Mouse (Mus musculus) myocyte (in vitro differentiated cells): Measurements from ENCODE around the gene Supt16. TPM values are rescaled to one million over a fixed set of nuclear protein-coding genes. Genes with fewer than 3 reads are reported as not detected.

Source experiments
- H3K27me3 ChIP-seq: one replicate; pipeline ENCODE4 v1.6.1; 2011; ENCODE audit not compliant: control insufficient read depth, insufficient read depth, insufficient read length
- H3K36me3 ChIP-seq: one replicate; pipeline ENCODE4 v1.6.1; 2011; ENCODE audit not compliant: control insufficient read depth, insufficient read depth
- H3K4me2 ChIP-seq: one replicate; pipeline ENCODE4 v1.6.1; 2011; ENCODE audit warnings: low read depth, control low read depth
- H3K4me3 ChIP-seq: one replicate; pipeline ENCODE4 v1.5.1; 2011; ENCODE audit warnings: mild to moderate bottlenecking, control low read depth, moderate library complexity
- H3K79me2 ChIP-seq: one replicate; pipeline ENCODE4 v1.6.1; 2011; ENCODE audit not compliant: control insufficient read depth, insufficient read depth
- H3ac ChIP-seq: one replicate; pipeline ENCODE4 v1.6.1; 2011; ENCODE audit not compliant: control insufficient read depth, insufficient read length
- CEBPB ChIP-seq: IDR thresholded peaks from 2 replicates; pipeline ENCODE4 v1.6.1; 2011; ENCODE audit warnings: mild to moderate bottlenecking, moderate library complexity; ENCODE audit not compliant: poor library complexity, insufficient read depth, severe bottlenecking
- E2F4 ChIP-seq: IDR thresholded peaks from one replicate; pipeline ENCODE4 v1.6.1; 2011; ENCODE audit warnings: mild to moderate bottlenecking, control low read depth, moderate library complexity; ENCODE audit not compliant: insufficient read depth
- MAX ChIP-seq: IDR thresholded peaks from one replicate; pipeline ENCODE4 v1.6.1; 2011; ENCODE audit warnings: low read depth, mild to moderate bottlenecking, control low read depth
- MYOD1 ChIP-seq, 3 experiments: IDR thresholded peaks; one replicate each; pipeline ENCODE4 v1.6.1; 2011; ENCODE audit warnings: control low read depth in 2 of 3, low read depth in 2 of 3, mild to moderate bottlenecking in 2 of 3, moderate library complexity in 1 of 3; ENCODE audit not compliant: insufficient read length in 2 of 3, control insufficient read depth in 1 of 3
- MYOG ChIP-seq, 3 experiments: IDR thresholded peaks; one replicate each; pipeline ENCODE4 v1.6.1; 2011; ENCODE audit warnings: control low read depth in 2 of 3, low read depth in 2 of 3, mild to moderate bottlenecking in 2 of 3; ENCODE audit not compliant: insufficient read length in 2 of 3, control insufficient read depth in 1 of 3, insufficient read depth in 1 of 3
- POLR2A ChIP-seq: IDR thresholded peaks from one replicate; pipeline ENCODE4 v1.6.1; 2011; ENCODE audit warnings: low read depth, mild to moderate bottlenecking, control low read depth, moderate library complexity; ENCODE audit not compliant: insufficient read length
- POLR2AphosphoS2 ChIP-seq: IDR thresholded peaks from one replicate; pipeline ENCODE4 v1.6.1; 2011; ENCODE audit warnings: low read depth, control low read depth; ENCODE audit not compliant: insufficient read length
- REST ChIP-seq: IDR thresholded peaks from one replicate; pipeline ENCODE4 v1.6.1; 2011; ENCODE audit warnings: mild to moderate bottlenecking, control low read depth, moderate library complexity; ENCODE audit not compliant: insufficient read depth, insufficient read length
- SRF ChIP-seq: IDR thresholded peaks from one replicate; pipeline ENCODE4 v1.6.1; 2011; ENCODE audit warnings: low read depth; ENCODE audit not compliant: control insufficient read depth, insufficient read length
- TCF12 ChIP-seq: IDR thresholded peaks from one replicate; pipeline ENCODE4 v1.6.1; 2011; ENCODE audit warnings: mild to moderate bottlenecking, control low read depth; ENCODE audit not compliant: poor library complexity, insufficient read depth, severe bottlenecking
- TCF3 ChIP-seq: IDR thresholded peaks from one replicate; pipeline ENCODE4 v1.6.1; 2011; ENCODE audit warnings: low read depth, control low read depth; ENCODE audit not compliant: insufficient read length
- USF1 ChIP-seq: IDR thresholded peaks from one replicate; pipeline ENCODE4 v1.6.1; 2011; ENCODE audit warnings: low read depth, mild to moderate bottlenecking, control low read depth, moderate library complexity
- polyA plus RNA-seq: library from polyadenylated mRNA; unstranded; fragments of >200 nt; fragmentation: generic; extraction: Trizol; gene quantifications from one replicate; pipeline ENCODE4 v1.2.1, GENCODE M21; 2012; ENCODE audit warnings: missing spikeins

The Supt16 gene
- polyA plus RNA-seq, 1 experiment: 11.7 TPM

DNA sequence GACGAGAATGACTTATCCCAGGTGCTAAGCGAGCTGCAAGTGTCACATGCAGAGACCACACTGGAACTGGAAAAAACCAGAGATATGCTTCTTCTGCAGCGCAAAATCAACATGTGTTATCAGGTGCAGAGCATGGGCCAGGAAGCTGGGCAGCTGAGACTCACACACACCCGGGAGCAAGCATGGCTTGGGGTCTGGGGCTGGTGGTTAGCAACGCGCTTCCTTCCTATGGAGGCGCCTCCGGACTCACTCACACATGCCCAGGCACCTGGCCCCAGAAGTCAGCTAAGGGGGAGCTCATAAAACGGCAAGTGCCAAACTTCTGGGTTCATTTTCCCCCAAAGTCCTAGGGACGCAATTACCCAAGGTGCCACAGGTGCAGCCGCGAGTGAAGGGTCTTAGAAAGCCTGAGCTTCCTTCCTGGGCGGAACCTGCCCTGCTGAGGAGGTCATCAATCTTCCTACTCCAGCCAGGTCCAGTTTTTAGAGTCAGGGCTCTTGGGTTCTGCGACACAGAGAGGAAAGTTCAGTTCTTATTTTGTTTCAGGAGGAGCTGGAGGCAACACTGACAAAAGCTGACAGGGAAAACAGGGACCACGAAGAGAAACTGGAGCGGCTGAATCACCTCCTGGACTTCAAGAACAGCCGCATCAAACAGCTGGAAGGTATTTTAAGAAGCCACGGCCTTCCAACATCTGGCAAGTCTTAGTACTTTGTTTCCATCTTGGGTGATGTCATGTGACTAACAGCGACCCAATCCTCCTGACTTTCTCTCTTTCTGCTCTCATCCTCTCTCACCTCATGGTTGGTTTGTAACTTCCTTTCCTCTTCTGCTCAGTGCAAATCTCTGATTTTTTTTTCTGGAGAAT is 56.4 kb downstream of the Supt16 start:
- TF ChIP-seq USF1 (peak; percentile 14), CEBPB (no peak)
- Histone ChIP-seq H3K27me3 (no peaks in the 10 kb centered on the region), H3K36me3 (no peaks in the 10 kb centered on the region), H3K4me2 (peak overlapping the region; percentile 30), H3K4me3 (no peak overlapping the region), H3ac (no peak overlapping the region), H3K79me2 (no peaks in the 10 kb centered on the region)

- Histone ChIP-seq H3ac (no peak overlapping the region), H3K79me2 (no peaks in the 10 kb centered on the region), H3K36me3 (no peaks in the 10 kb centered on the region), H3K4me3 (no peak overlapping the region), H3K27me3 (no peaks in the 10 kb centered on the region), H3K4me2 (no peak overlapping the region)
- TF ChIP-seq REST (no peak), USF1 (no peak), MAX (no peak), POLR2AphosphoS2 (no peak)
These were observed 63.6 kb downstream of the Supt16 start for GRCm38 (mm10) chr14:52133584-52133983.

GRCm38 (mm10) chr14:52124636-52125035 is 72.6 kb downstream of the Supt16 start:
- Histone ChIP-seq H3K4me2 (no peak overlapping the region), H3K27me3 (no peaks in the 10 kb centered on the region), H3K79me2 (no peaks in the 10 kb centered on the region), H3K36me3 (no peaks in the 10 kb centered on the region), H3K4me3 (no peak overlapping the region), H3ac (no peak overlapping the region)
- TF ChIP-seq SRF: no peak
- no peak for TF ChIP-seq MYOG (IDR thresholded peaks at IDR 0.05; ENCODE audit: control insufficient read depth in 1 of 3, insufficient read depth in 1 of 3, insufficient read length in 2 of 3, low read depth in 2 of 3)
- TF ChIP-seq POLR2A: no peak
- TF ChIP-seq USF1: no peak
- TF ChIP-seq CEBPB: no peak
- no peak for TF ChIP-seq MAX
- TF ChIP-seq REST: no peak
- TF ChIP-seq TCF3: no peak
- TF ChIP-seq MYOD1 (IDR thresholded peaks at IDR 0.05; ENCODE audit: control insufficient read depth in 1 of 3, insufficient read length in 2 of 3, low read depth in 2 of 3): no peak
- no peak for TF ChIP-seq TCF12
- no peak for TF ChIP-seq E2F4
- no peak for TF ChIP-seq POLR2AphosphoS2

DNA sequence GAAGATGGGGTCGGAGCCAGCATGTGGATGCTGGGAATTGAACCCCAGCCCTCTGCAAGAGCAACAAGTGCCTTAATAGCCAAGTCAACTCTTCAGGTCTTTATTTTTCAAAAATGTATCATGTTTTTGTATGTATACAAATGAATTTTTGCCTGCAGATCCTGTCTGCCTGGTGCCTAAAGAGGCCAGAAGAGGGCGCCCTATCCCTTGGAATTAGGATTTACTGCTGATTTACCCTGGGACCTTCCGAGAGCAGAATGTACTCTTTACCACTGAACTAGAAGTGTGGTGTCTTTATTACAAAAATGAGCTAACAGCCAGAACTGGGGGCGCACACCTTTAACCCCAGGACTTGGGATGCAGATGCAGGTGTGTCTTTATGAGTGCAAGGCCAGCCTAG is 73.3 kb downstream of the Supt16 start:
- Histone ChIP-seq H3ac (no peak overlapping the region), H3K79me2 (no peaks in the 10 kb centered on the region), H3K27me3 (peaks cover 6% of the 10 kb centered on the region), H3K36me3 (no peaks in the 10 kb centered on the region), H3K4me3 (no peak overlapping the region), H3K4me2 (no peak overlapping the region)
- no peak for TF ChIP-seq E2F4
- TF ChIP-seq POLR2A: no peak
- no peak for TF ChIP-seq MAX
- no peak for TF ChIP-seq CEBPB
- no peak for TF ChIP-seq POLR2AphosphoS2
- TF ChIP-seq SRF: no peak
- no peak for TF ChIP-seq REST
- no peak for TF ChIP-seq MYOD1 (IDR thresholded peaks at IDR 0.05; ENCODE audit: control insufficient read depth in 1 of 3, insufficient read length in 2 of 3, low read depth in 2 of 3)
- no peak for TF ChIP-seq TCF12
- no peak for TF ChIP-seq MYOG (IDR thresholded peaks at IDR 0.05; ENCODE audit: control insufficient read depth in 1 of 3, insufficient read depth in 1 of 3, insufficient read length in 2 of 3, low read depth in 2 of 3)
- no peak for TF ChIP-seq USF1

- H3K4me3 ChIP-seq: no peak overlapping the region
These were observed 77.0 kb downstream of the Supt16 start for GRCm38 (mm10) chr14:52120169-52120568.

More at GRCm38 (mm10) chr14:52120169-52120568, 77.0 kb downstream of the Supt16 start:
- TF ChIP-seq POLR2A: no peak
- no peak for TF ChIP-seq SRF
- no peak for TF ChIP-seq CEBPB
- no peak overlapping the region for H3K4me2 ChIP-seq
- no peak overlapping the region for H3ac ChIP-seq
- no peaks in the 10 kb centered on the region for H3K79me2 ChIP-seq
- H3K36me3 ChIP-seq: no peaks in the 10 kb centered on the region
- peaks cover 10% of the 10 kb centered on the region for H3K27me3 ChIP-seq
